In the genomic region with DNA sequence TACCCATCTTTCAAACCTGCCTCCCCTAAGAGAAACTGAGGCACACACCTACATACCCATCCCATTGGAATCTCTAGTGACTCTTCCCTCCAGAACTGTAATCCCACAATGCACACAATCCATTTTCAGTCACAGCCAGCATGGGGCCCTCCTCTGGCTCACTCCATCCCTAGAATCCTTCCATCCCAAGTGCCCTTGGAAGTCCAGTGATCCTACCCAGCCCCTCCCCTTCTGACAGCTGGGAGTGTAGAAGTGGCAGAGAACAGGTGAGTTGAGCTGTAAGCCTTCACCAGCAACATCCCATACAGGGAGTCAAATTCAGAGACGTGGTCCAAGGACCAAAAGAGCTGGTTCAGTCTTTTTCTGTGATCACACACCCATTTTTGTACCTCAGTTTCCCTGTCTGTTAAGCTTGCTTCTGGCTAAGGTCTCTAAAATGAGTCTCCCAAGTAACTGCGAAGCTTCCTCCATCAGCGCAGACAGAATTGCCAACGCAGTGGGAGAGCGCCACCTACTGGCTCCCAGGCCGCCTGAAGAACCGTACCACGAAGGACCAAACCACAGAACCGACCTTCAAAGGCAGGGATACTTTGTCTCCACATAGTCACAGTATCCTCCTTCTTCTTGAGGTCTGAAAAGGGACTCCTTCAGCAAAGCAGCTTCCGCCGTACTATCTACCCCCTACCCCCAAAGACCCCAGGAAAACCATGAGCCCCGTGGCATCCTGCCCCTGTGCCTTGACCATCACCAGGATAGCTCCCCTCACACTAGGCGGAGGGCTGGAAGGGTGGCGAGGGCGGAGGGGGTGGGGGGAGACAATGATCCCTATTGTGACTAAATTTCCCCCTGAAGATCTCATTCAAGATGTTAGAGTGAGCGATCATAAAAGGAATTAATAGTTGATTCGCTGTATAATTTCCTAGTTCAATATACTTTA, we compare ENCODE assay signal across 8 mouse cellular contexts.
DNase-seq lines count a peak whose midpoint lies in the region; ATAC-seq and TF ChIP-seq lines count a peak whose summit lies in the region.

No protein-coding gene starts in this region.

- no peak overlapping the region for H3K27ac ChIP-seq in kidney, embryonic 15.5 days
- H3K27ac ChIP-seq in liver, adult 2 months (replicated peaks; ENCODE audit: insufficient read depth, low read depth, low read length) = no peak overlapping the region

- TF ChIP-seq CTCF in liver, adult 2 months (IDR thresholded peaks at IDR 0.05; ENCODE audit: low read depth, low read length) = peak; percentile 99

- H3K27me3 ChIP-seq in kidney, embryonic 15.5 days = peaks cover 45% of the 10 kb centered on the region
- H3K27me3 ChIP-seq in liver, adult 2 months (ENCODE audit: control insufficient read depth, insufficient read depth, low read length) = 0 out of 2 replicates have a peak, but pooled peaks cover 4% of the 10 kb centered on the region

- peak; percentile 61 for DNase-seq in 3134 (ENCODE audit: extremely low read depth, insufficient read length, low spot score)
- peak; percentile 87 to 89 for DNase-seq in adrenal gland, adult 18-20 months (ENCODE audit: low spot score in 2 of 2)
- DNase-seq in embryo, embryonic 11 days = peak; percentile 90
- peak; percentile 78 for DNase-seq in gastrocnemius, postnatal 36 days
- peak; percentile 29 for DNase-seq in liver, adult 2 months (ENCODE audit: extremely low read depth, low read depth, low spot score)
- DNase-seq in natural killer cell, adult 2 months (ENCODE audit: low spot score in 2 of 2) = peak; percentile 34 to 53
- peak; percentile 56 to 85 for DNase-seq in spleen, postnatal 4 days (ENCODE audit: low spot score in 2 of 2)

- H3K4me3 ChIP-seq in kidney, embryonic 15.5 days (replicated peaks) = no peak overlapping the region
- H3K4me3 ChIP-seq in liver, adult 2 months (ENCODE audit: insufficient read depth, low read depth, low read length) = no peak overlapping the region

- intact Hi-C loops in gastrocnemius, postnatal 36 days (cut with DNase I) = loop anchor here (2.0 to 5.0 kb wide), 5 partner anchors 171 to 1666 kb away; no protein-coding TSS in a partner anchor

- no peaks in the 10 kb centered on the region for H3K79me2 ChIP-seq in liver, adult 2 months (ENCODE audit: control insufficient read depth, insufficient read depth, low read length)

- TF ChIP-seq POLR2A in liver, adult 2 months (IDR thresholded peaks at IDR 0.05; ENCODE audit: extremely low read depth, insufficient read depth, low read length) = no peak

- H3K36me3 ChIP-seq in kidney, embryonic 15.5 days = no peaks in the 10 kb centered on the region
- H3K36me3 ChIP-seq in liver, adult 2 months (ENCODE audit: control insufficient read depth, insufficient read depth, low read length) = no peaks in the 10 kb centered on the region

- WGBS in kidney, embryonic 15.5 days = 11% methylated on average over 17 of the region's 17 CpGs
- WGBS in liver, adult 2 months = 16% methylated on average over 17 of the region's 17 CpGs

- no peak overlapping the region for H3K9ac ChIP-seq in kidney, embryonic 15.5 days
- H3K9ac ChIP-seq in liver, adult 2 months (ENCODE audit: low read depth, low read length) = no peak overlapping the region

- H3K4me2 ChIP-seq in kidney, embryonic 15.5 days = 0 out of 2 replicates have a peak overlapping the region, but pooled peaks have one; percentile 27

- H3K4me1 ChIP-seq in kidney, embryonic 15.5 days = peaks cover 8% of the 10 kb centered on the region; the same call in 1 of the 2 replicates
- no peaks in the 10 kb centered on the region for H3K4me1 ChIP-seq in liver, adult 2 months (ENCODE audit: control insufficient read depth, insufficient read depth, low read length)

- peak; percentile 63 for ATAC-seq in kidney, embryonic 15.5 days (replicated peaks; ENCODE audit: low FRiP score)

- H3K9me3 ChIP-seq in kidney, embryonic 15.5 days (replicated peaks) = no peaks in the 10 kb centered on the region

Comparison
In these comparisons a context has a peak if more than half of its experiments do, and no peak if none do; other contexts are left out.
1. DNase-seq: peak in every context shown above with its lines; median percentile 90 in embryo, embryonic 11 days; 88 in adrenal gland, adult 18-20 months; 78 in gastrocnemius, postnatal 36 days; 70 in spleen, postnatal 4 days; 61 in 3134; 44 in natural killer cell, adult 2 months; 29 in liver, adult 2 months.